Mouse (Mus musculus): Measurements from ENCODE around the gene Ubox5.
A peak's percentile ranks its signal among the peaks of the same experiment; 100 is the strongest.

Gene Ubox5

GRCm38 (mm10) chr2:130577021-130577420 lies 52.8 kb downstream of the Ubox5 start:
- DNase-seq (ENCODE audit: inconsistent ontology term) = no peak

- DNase-seq (ENCODE audit: inconsistent ontology term) = peak; percentile 33
These were observed 53.3 kb downstream of the Ubox5 start for GRCm38 (mm10) chr2:130576564-130576963.

GRCm38 (mm10) chr2:130575873-130576272 lies 54.0 kb downstream of the Ubox5 start, which contains the start of gene Oxt:
Gene Oxt (plus strand): TSS chr2:130576173.
- no peak for DNase-seq (ENCODE audit: inconsistent ontology term)

DNA sequence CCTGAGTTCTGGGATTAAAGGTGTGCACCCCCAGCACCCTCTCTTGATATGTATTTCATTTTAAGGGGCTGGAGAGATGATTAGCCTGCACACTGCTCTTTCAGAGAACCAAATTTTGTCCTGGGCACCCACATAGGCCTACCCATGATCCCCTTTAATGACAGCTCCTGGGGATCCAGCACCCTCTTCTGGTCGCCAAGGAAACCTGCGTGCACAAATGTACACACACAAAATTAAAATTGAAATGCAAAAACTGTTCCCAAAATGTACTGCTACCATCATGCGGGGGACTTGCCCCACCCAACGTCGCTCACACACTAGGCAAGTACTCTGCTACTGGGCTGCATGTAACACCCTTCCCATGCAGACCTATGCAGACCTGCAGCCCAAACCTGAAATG lies 54.9 kb downstream of the Ubox5 start:
- no peak for DNase-seq (ENCODE audit: inconsistent ontology term)

DNA sequence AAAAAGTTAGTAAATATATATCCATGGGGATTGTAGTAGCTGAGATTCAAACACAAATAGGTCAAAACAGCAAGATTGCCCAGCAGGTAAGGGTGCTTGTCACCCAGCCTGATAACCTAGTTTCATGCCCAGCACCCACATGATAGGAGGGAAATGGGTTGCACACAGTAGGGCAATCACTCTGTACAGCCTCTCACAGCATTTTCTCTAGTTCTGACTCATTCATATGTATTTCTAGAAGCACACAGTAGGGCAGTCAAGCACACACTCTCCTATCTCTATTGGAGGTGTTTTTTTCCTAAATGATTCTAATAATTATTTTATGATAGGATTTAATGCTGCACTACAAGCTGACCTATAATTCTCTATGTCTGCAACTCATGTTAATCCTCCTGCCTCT lies 59.9 kb downstream of the Ubox5 start:
- no peak for DNase-seq (ENCODE audit: inconsistent ontology term)

DNA sequence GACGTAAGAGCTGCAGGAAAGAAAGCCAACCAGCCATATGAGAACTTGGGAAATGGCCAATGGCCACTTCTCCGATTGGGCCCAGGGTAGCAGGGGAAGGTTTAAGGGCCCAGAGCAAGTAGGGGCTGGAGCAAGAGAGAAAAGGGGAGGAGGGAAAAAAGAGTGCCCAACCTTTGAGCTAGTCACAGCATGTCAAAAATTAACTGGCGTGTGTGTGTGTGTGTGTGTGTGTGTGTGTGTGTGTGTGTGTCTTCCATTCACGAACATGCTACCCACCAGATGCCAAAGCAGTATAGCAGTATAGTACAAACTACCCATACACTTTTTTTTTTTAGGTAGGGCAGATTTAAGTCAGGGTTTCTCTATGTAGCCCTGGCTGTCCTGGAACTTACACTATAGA lies 60.9 kb downstream of the Ubox5 start:
- DNase-seq (ENCODE audit: inconsistent ontology term) = no peak

DNA sequence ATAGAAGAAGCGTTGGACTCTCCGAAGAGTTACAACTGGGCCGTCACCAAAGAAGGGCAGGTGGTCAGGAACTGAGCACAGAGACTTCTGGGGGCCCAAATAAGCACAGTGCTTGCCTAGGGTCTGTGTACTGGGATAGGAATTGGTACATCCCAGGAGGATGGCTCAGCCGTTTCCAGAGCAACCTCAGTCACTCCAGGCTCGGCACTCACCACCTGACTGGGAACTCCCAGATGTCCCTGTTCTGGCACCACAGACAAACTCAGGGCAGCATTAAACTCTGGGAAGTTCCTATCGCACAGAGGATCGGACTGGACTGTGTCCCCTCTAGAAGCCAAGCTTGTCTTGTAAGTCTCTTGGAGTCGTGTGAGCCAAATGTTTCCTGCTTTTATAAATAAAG lies 64.9 kb downstream of the Ubox5 start:
- DNase-seq (ENCODE audit: inconsistent ontology term) = no peak

GRCm38 (mm10) chr2:130564063-130564462 lies 65.8 kb downstream of the Ubox5 start:
- DNase-seq (ENCODE audit: inconsistent ontology term) = no peak

DNA sequence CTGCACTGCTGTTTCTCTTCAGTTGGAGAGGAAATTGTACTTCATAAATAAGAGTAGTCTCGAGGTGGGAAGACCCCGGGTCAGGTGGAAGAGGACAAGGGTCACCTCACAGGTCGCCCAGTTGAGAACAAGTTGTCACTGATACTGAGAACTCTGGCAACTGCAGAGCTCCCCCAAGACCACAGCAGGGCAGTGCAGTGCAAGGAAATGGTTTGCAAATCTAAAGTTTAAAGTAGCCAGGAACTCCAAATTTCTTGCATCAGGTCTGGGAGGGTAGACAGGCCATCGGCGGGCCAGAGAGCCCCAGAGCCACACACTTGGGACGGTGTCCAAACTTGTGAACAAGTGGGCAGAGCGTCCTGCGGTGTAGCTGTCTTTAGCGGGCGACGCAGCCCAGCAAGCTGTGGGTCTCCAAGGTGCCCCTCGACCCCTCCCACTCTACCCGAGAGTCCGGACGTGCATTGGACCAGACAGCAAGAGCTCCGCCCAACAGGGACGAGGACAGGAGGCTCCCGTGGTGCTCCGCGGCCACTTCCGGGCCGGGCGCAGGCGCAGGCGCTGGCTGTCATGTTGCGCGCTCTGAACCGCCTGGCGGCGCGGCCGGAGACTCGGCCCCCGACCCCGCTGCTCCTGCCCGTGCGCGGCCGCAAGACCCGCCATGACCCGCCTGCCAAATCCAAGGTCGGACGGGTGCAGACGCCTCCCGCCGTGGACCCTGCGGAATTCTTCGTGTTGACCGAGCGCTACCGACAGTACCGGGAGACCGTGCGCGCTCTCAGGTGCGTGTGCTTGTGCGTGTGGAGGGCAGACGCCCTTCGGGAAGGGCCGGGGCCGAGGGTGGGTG lies 66.4 kb downstream of the Ubox5 start, which contains the start of gene Mrps26:
TSS of gene Mrps26 (plus strand) at position 531 of the 844 bp plus-strand sequence.
- DNase-seq (ENCODE audit: inconsistent ontology term) = peak; percentile 97

- DNase-seq (ENCODE audit: inconsistent ontology term) = no peak
These were observed 71.8 kb downstream of the Ubox5 start for GRCm38 (mm10) chr2:130558015-130558414.

- DNase-seq (ENCODE audit: inconsistent ontology term) = no peak
These were observed 72.4 kb downstream of the Ubox5 start for GRCm38 (mm10) chr2:130557462-130557861.

- DNase-seq (ENCODE audit: inconsistent ontology term) = no peak
These were observed 73.5 kb downstream of the Ubox5 start for GRCm38 (mm10) chr2:130556292-130556691.

DNA sequence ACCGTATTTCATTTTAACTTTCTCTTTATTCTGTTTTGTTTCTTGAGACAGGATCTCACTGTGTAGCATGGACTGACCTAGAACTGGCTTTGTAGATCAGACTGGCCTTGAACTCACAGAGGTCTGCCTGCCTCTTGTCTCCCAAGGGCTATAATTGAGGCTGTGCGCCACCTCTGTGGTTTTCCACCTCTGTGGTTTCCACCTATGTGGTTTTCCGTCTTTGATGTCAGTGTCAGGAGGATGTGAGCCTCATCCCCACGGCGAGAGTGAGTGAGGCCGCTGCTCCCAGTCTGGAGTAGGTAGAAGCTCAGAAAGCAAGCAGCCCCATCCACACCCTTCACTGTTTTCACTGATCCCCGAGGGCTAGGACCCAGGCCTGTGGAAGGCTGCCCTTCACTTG lies 75.0 kb downstream of the Ubox5 start:
- DNase-seq (ENCODE audit: inconsistent ontology term) = no peak

DNA sequence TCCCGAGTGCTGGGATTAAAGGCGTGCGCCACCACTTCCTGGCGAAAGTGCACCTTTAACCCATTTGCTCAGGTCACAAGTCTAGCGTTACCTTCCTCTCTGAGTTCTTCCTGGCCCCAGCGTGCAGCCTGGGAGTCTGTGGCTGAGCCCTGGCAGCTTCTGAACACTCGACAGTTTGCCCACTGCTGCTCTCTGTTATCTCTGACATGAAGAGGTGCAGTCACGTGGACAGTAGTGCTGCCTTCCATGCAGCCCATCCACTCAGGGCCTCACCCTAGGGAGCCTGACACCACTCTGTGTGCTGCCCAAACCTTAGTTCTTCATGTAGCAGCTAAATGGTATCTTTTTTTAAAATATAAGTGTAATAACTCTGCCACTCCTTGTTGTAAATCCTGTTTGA lies 82.9 kb downstream of the Ubox5 start:
- no peak for DNase-seq (ENCODE audit: inconsistent ontology term)

- DNase-seq (ENCODE audit: inconsistent ontology term) = no peak
These were observed 89.6 kb downstream of the Ubox5 start for GRCm38 (mm10) chr2:130540266-130540665.
